Mouse (Mus musculus) MEL (cell line): ENCODE data around the gene Slc30a4. TPM values are rescaled to one million over a fixed set of nuclear protein-coding genes. Genes with fewer than 3 reads are reported as not detected.

Source experiments
- DNase-seq: peaks from one replicate; pipeline ENCODE4 v3.0.0; 2011; ENCODE audit warnings: low read depth, low spot score
- H3K27ac ChIP-seq: 2 replicates; pipeline ENCODE4 v1.5.1; 2012; ENCODE audit warnings: low read depth, mild to moderate bottlenecking, control low read depth, low read length, moderate library complexity; ENCODE audit not compliant: control insufficient read depth
- H3K27me3 ChIP-seq, 2 experiments: fragments of 150-350 bp in 1 of 2; sonication (generic) in 1 of 2; 2 replicates each; pipeline ENCODE4 v1.6.1; 2012; ENCODE audit warnings: low read length in 2 of 2, mild to moderate bottlenecking in 2 of 2, improper control_type of control experiment in 1 of 2, moderate library complexity in 1 of 2; ENCODE audit not compliant: insufficient read depth in 2 of 2, control insufficient read depth in 1 of 2
- H3K36me3 ChIP-seq, 2 experiments: 2 replicates each; pipeline ENCODE4 v1.6.1; 2012 to 2014; ENCODE audit warnings: low read length in 2 of 2, improper control_type of control experiment in 1 of 2, inconsistent platforms in 1 of 2, mild to moderate bottlenecking in 1 of 2; ENCODE audit not compliant: insufficient read depth in 2 of 2, control insufficient read depth in 1 of 2
- H3K4me1 ChIP-seq, 2 experiments: fragments of 150-350 bp in 1 of 2; sonication (generic) in 1 of 2; 2 replicates each; pipeline ENCODE4 v1.6.1; 2012; ENCODE audit warnings: low read length in 2 of 2, improper control_type of control experiment in 1 of 2, mild to moderate bottlenecking in 1 of 2; ENCODE audit not compliant: insufficient read depth in 2 of 2, control insufficient read depth in 1 of 2
- H3K4me3 ChIP-seq, 2 experiments: fragments of 150-350 bp in 1 of 2; sonication (generic) in 1 of 2; 2 replicates each; pipeline ENCODE4 v1.5.1; 2012; ENCODE audit warnings: low read depth in 2 of 2, low read length in 2 of 2, mild to moderate bottlenecking in 2 of 2, moderate library complexity in 2 of 2, control low read depth in 1 of 2, improper control_type of control experiment in 1 of 2; ENCODE audit not compliant: control insufficient read depth in 1 of 2, insufficient read depth in 1 of 2
- H3K79me2 ChIP-seq: 2 replicates; pipeline ENCODE4 v1.6.1; 2012; ENCODE audit warnings: mild to moderate bottlenecking, low read length, moderate library complexity; ENCODE audit not compliant: control insufficient read depth, poor library complexity, insufficient read depth
- H3K9ac ChIP-seq: 2 replicates; pipeline ENCODE4 v1.6.1; 2012; ENCODE audit warnings: low read depth, mild to moderate bottlenecking, control low read depth, low read length, moderate library complexity; ENCODE audit not compliant: control insufficient read depth, poor library complexity, severe bottlenecking
- H3K9me3 ChIP-seq: fragments of 150-350 bp; sonication (generic); replicated peaks from 2 replicates; pipeline ENCODE4 v1.6.1; 2012; ENCODE audit warnings: mild to moderate bottlenecking, low read length, improper control_type of control experiment, moderate library complexity; ENCODE audit not compliant: insufficient read depth
- CHD1 ChIP-seq: IDR thresholded peaks from 2 replicates; pipeline ENCODE4 v1.6.1; 2012; ENCODE audit warnings: low read depth, mild to moderate bottlenecking, inconsistent platforms, low read length, improper control_type of control experiment
- CTCF ChIP-seq, 3 experiments: IDR thresholded peaks in 2 of 3; conservative IDR thresholded peaks in 1 of 3; 2 replicates each; pipeline ENCODE4 v1.5.1; 2011 to 2012; ENCODE audit warnings: low read length in 3 of 3, low read depth in 2 of 3, mild to moderate bottlenecking in 2 of 3, improper control_type of control experiment in 1 of 3, inconsistent platforms in 1 of 3, mixed read lengths in 1 of 3, moderate library complexity in 1 of 3; ENCODE audit not compliant: control insufficient read depth in 1 of 3, insufficient read depth in 1 of 3, poor library complexity in 1 of 3, severe bottlenecking in 1 of 3
- E2F4 ChIP-seq: IDR thresholded peaks from 2 replicates; pipeline ENCODE4 v1.6.1; 2011; ENCODE audit warnings: low read depth, low read length, improper control_type of control experiment, borderline replicate concordance
- ETS1 ChIP-seq: IDR thresholded peaks from 2 replicates; pipeline ENCODE4 v1.6.1; 2012; ENCODE audit warnings: low read depth, mild to moderate bottlenecking, inconsistent platforms, low read length, improper control_type of control experiment, moderate library complexity
- GABPA ChIP-seq: IDR thresholded peaks from 2 replicates; pipeline ENCODE4 v1.6.1; 2012; ENCODE audit warnings: low read depth, mild to moderate bottlenecking, inconsistent platforms, low read length, improper control_type of control experiment, moderate library complexity
- GATA1 ChIP-seq: IDR thresholded peaks from 2 replicates; pipeline ENCODE4 v1.6.1; 2011; ENCODE audit warnings: low read depth, low read length, improper control_type of control experiment
- HCFC1 ChIP-seq: IDR thresholded peaks from 2 replicates; pipeline ENCODE4 v1.6.1; 2012; ENCODE audit warnings: low read depth, mild to moderate bottlenecking, inconsistent platforms, low read length, improper control_type of control experiment, moderate library complexity
- MAX ChIP-seq: IDR thresholded peaks from 2 replicates; pipeline ENCODE4 v1.6.1; 2011; ENCODE audit warnings: low read length, improper control_type of control experiment
- MAZ ChIP-seq: IDR thresholded peaks from 2 replicates; pipeline ENCODE4 v1.6.1; 2012; ENCODE audit warnings: low read depth, mild to moderate bottlenecking, inconsistent platforms, low read length, improper control_type of control experiment
- MEF2A ChIP-seq: IDR thresholded peaks from 2 replicates; pipeline ENCODE4 v1.6.1; 2014; ENCODE audit warnings: low read depth, mild to moderate bottlenecking, inconsistent platforms, low read length, improper control_type of control experiment; ENCODE audit not compliant: poor library complexity, insufficient replicate concordance, severe bottlenecking; ENCODE audit errors: extremely low read depth
- POLR2AphosphoS2 ChIP-seq: IDR thresholded peaks from 2 replicates; pipeline ENCODE4 v1.6.1; 2011; ENCODE audit warnings: low read length, improper control_type of control experiment
- POLR2AphosphoS5 ChIP-seq: IDR thresholded peaks from 2 replicates; pipeline ENCODE4 v1.6.1; 2012; ENCODE audit warnings: low read depth, borderline replicate concordance, mild to moderate bottlenecking, inconsistent platforms, low read length, moderate library complexity, mixed read lengths
- RAD21 ChIP-seq: IDR thresholded peaks from 2 replicates; pipeline ENCODE4 v1.6.1; 2011; ENCODE audit warnings: mild to moderate bottlenecking, low read depth, low read length, improper control_type of control experiment
- SIN3A ChIP-seq: IDR thresholded peaks from 2 replicates; pipeline ENCODE4 v1.6.1; 2012; ENCODE audit warnings: low read length, improper control_type of control experiment, inconsistent platforms
- SMC3 ChIP-seq: IDR thresholded peaks from 2 replicates; pipeline ENCODE4 v1.6.1; 2011; ENCODE audit warnings: low read depth, low read length, improper control_type of control experiment
- TCF12 ChIP-seq: IDR thresholded peaks from 2 replicates; pipeline ENCODE4 v1.6.1; 2014; ENCODE audit warnings: low read depth, mild to moderate bottlenecking, inconsistent platforms, low read length, improper control_type of control experiment, moderate library complexity
- ZKSCAN1 ChIP-seq: IDR thresholded peaks from 2 replicates; pipeline ENCODE4 v1.6.1; 2012; ENCODE audit warnings: low read depth, mild to moderate bottlenecking, inconsistent platforms, low read length, improper control_type of control experiment, moderate library complexity
- ZNF384 ChIP-seq: IDR thresholded peaks from 2 replicates; pipeline ENCODE4 v1.6.1; 2012; ENCODE audit warnings: low read depth, mild to moderate bottlenecking, inconsistent platforms, low read length, improper control_type of control experiment
- polyA plus RNA-seq, 2 experiments: library from polyadenylated mRNA; stranded (reverse) in 1 of 2; unstranded in 1 of 2; fragments of >175 nt in 1 of 2; fragments of >200 nt in 1 of 2; gene quantifications; 2 replicates each; pipeline versions ENCODE4 v1.2.1 to v1.2.4; 2012; ENCODE audit warnings: low replicate concordance in 2 of 2, low read depth in 1 of 2; ENCODE audit not compliant: insufficient read length in 2 of 2, insufficient read depth in 1 of 2, missing spikeins in 1 of 2
- total RNA-seq: library from RNA; depleted of rRNA; stranded (reverse); fragments of 300-350 nt; gene quantifications from 2 replicates; pipeline ENCODE4 v1.2.3, GENCODE M21; 2012

Slc30a4 gene
- total and polyA plus RNA-seq, 3 experiments, result not detected

- Histone ChIP-seq H3K4me1 (no peaks in the 10 kb centered on the region), H3K9me3 (no peaks in the 10 kb centered on the region), H3K9ac (no peak overlapping the region), H3K27ac (no peak overlapping the region), H3K36me3 (no peaks in the 10 kb centered on the region), H3K27me3 (no peaks in the 10 kb centered on the region), H3K4me3 (no peak overlapping the region), H3K79me2 (no peaks in the 10 kb centered on the region)
- no peak for TF ChIP-seq ZKSCAN1
- no peak for TF ChIP-seq MAX
- no peak for TF ChIP-seq RAD21
- peak; percentile 24 for DNase-seq
Observed at GRCm38 (mm10) chr2:122681379-122682137, 20.9 kb downstream of the Slc30a4 start.

- DNase-seq, result no peak
- no peaks in the 10 kb centered on the region for H3K9me3 ChIP-seq
- H3K79me2 ChIP-seq, result no peaks in the 10 kb centered on the region
- TF ChIP-seq POLR2AphosphoS2 (no peak), CHD1 (no peak), ZNF384 (no peak), GABPA (no peak), MAZ (no peak), POLR2AphosphoS5 (no peak), SMC3 (no peak), ETS1 (no peak), HCFC1 (no peak), RAD21 (no peak), TCF12 (no peak), GATA1 (no peak), E2F4 (no peak), MEF2A (no peak), CTCF (IDR thresholded peaks at IDR 0.05 in 2 of 3, conservative IDR thresholded peaks at IDR 0.05 in 1 of 3; ENCODE audit: control insufficient read depth in 1 of 3, insufficient read depth in 1 of 3, low read depth in 2 of 3, low read length in 3 of 3, poor library complexity in 1 of 3, severe bottlenecking in 1 of 3) (no peak), SIN3A (no peak)
- H3K36me3 ChIP-seq, result no peaks in the 10 kb centered on the region
- H3K4me1 ChIP-seq, result no peaks in the 10 kb centered on the region
- no peak overlapping the region for H3K9ac ChIP-seq
- no peak overlapping the region for H3K27ac ChIP-seq
- no peak overlapping the region for H3K4me3 ChIP-seq
- no peaks in the 10 kb centered on the region for H3K27me3 ChIP-seq
Observed at GRCm38 (mm10) chr2:122675126-122675525, 27.3 kb downstream of the Slc30a4 start.
